Mouse (Mus musculus) heart, embryonic 12.5 days (tissue): Measurements from ENCODE around the gene Tns1. TPM values are rescaled to one million over a fixed set of nuclear protein-coding genes. Genes with fewer than 3 reads are reported as not detected.

Experiments
- ATAC-seq: fragments of 200-750 bp; cut with Nextera tagmentation; 2 replicates; pipeline ENCODE4 v1.8.0; 2017; ENCODE audit warnings: moderate TSS enrichment, moderate library complexity; ENCODE audit not compliant: insufficient number of reproducible peaks, low FRiP score
- H3K27ac ChIP-seq: fragments of 300-500 bp; sonication (generic); 2 replicates; pipeline ENCODE4 v1.5.1; 2016; ENCODE audit warnings: mild to moderate bottlenecking, moderate library complexity; ENCODE audit not compliant: poor library complexity, severe bottlenecking
- H3K27me3 ChIP-seq: fragments of 300-500 bp; sonication (generic); replicated peaks from 2 replicates; pipeline ENCODE4 v1.6.1; 2016; ENCODE audit warnings: mild to moderate bottlenecking, moderate library complexity
- H3K36me3 ChIP-seq: fragments of 300-500 bp; sonication (generic); 2 replicates; pipeline ENCODE4 v1.6.1; 2016; ENCODE audit warnings: mild to moderate bottlenecking, moderate library complexity
- H3K4me1 ChIP-seq: fragments of 300-500 bp; sonication (generic); replicated peaks from 2 replicates; pipeline ENCODE4 v1.6.1; 2016; ENCODE audit warnings: mild to moderate bottlenecking
- H3K4me2 ChIP-seq: fragments of 300-500 bp; sonication (generic); 2 replicates; pipeline ENCODE4 v1.6.1; 2016; ENCODE audit warnings: mild to moderate bottlenecking, moderate library complexity
- H3K4me3 ChIP-seq: fragments of 300-500 bp; sonication (generic); 2 replicates; pipeline ENCODE4 v1.5.1; 2016; ENCODE audit warnings: mild to moderate bottlenecking
- H3K9ac ChIP-seq: fragments of 300-500 bp; sonication (generic); 2 replicates; pipeline ENCODE4 v1.6.1; 2016; ENCODE audit warnings: mild to moderate bottlenecking, moderate library complexity
- H3K9me3 ChIP-seq: fragments of 300-500 bp; sonication (generic); replicated peaks from 2 replicates; pipeline ENCODE4 v1.6.1; 2016; ENCODE audit warnings: mild to moderate bottlenecking, moderate library complexity
- WGBS: fragments of 180-500 bp; shearing (Covaris S2); methylation state at CpG from one replicate; pipeline ENCODE4 v1.1.7; 2016; 5-methylcytosine and 5-hydroxymethylcytosine counted together
- polyA plus RNA-seq: library from polyadenylated mRNA; unstranded; fragments of >200 nt; fragmentation: Nextera tagmentation; extraction: Ambion mirVana; gene quantifications from 2 replicates; pipeline ENCODE4 v1.2.1, GENCODE M21; 2016

The Tns1 gene
- polyA plus RNA-seq, 1 experiment from 2014 or later, result 115 TPM

- peak; percentile 78 for ATAC-seq
- Histone ChIP-seq H3K27ac (peak overlapping the region; percentile 92), H3K27me3 (no peaks in the 10 kb centered on the region; the same call in 1 of the 2 replicates), H3K4me1 (peaks cover 99% of the 10 kb centered on the region), H3K4me2 (peak overlapping the region; percentile 40), H3K36me3 (peaks cover 54% of the 10 kb centered on the region), H3K9ac (peak overlapping the region; percentile 59; the same call in 1 of the 2 replicates), H3K9me3 (no peaks in the 10 kb centered on the region), H3K4me3 (no peak overlapping the region)
- 13% methylated on average over 4 of the region's 4 CpGs for WGBS
Measured at GRCm38 (mm10) chr1:73955259-73955842, 168.9 kb downstream of the Tns1 start.

GRCm38 (mm10) chr1:73954614-73955013 lies 169.6 kb downstream of the Tns1 start:
- Histone ChIP-seq H3K4me2 (peak overlapping the region; percentile 40), H3K4me1 (peaks cover 99% of the 10 kb centered on the region), H3K27me3 (no peaks in the 10 kb centered on the region; the same call in 1 of the 2 replicates), H3K27ac (peak overlapping the region; percentile 92), H3K36me3 (peaks cover 60% of the 10 kb centered on the region), H3K9me3 (no peaks in the 10 kb centered on the region), H3K9ac (0 out of 2 replicates have a peak overlapping the region, but pooled peaks have one; percentile 58), H3K4me3 (no peak overlapping the region)
- WGBS, result 31% methylated on average over 4 of the region's 4 CpGs
- ATAC-seq, result peak; percentile 37; the same call in 1 of the 2 replicates

GRCm38 (mm10) chr1:73954015-73954408 lies 170.2 kb downstream of the Tns1 start:
- Histone ChIP-seq H3K9ac (no peak overlapping the region; the same call in 1 of the 2 replicates), H3K9me3 (no peaks in the 10 kb centered on the region), H3K27me3 (no peaks in the 10 kb centered on the region; the same call in 1 of the 2 replicates), H3K4me1 (peaks cover 99% of the 10 kb centered on the region), H3K4me3 (no peak overlapping the region), H3K4me2 (no peak overlapping the region), H3K27ac (no peak overlapping the region), H3K36me3 (peaks cover 57% of the 10 kb centered on the region)
- ATAC-seq, result no peak
- WGBS, result 87% methylated on average over 6 of the region's 6 CpGs

- H3K27ac ChIP-seq, result no peak overlapping the region
Measured at GRCm38 (mm10) chr1:73953317-73954014, 170.8 kb downstream of the Tns1 start.

GRCm38 (mm10) chr1:73952598-73952997 lies 171.7 kb downstream of the Tns1 start:
- no peak overlapping the region for H3K4me3 ChIP-seq
- no peaks in the 10 kb centered on the region; the same call in 1 of the 2 replicates for H3K27me3 ChIP-seq
- H3K36me3 ChIP-seq, result peaks cover 52% of the 10 kb centered on the region
- H3K27ac ChIP-seq, result no peak overlapping the region
- no peak for ATAC-seq
- H3K4me2 ChIP-seq, result no peak overlapping the region
- 84% methylated on average over 10 of the region's 10 CpGs for WGBS
- peak overlapping the region; percentile 11; the same call in 1 of the 2 replicates for H3K9ac ChIP-seq
- no peaks in the 10 kb centered on the region for H3K9me3 ChIP-seq
- peaks cover 97% of the 10 kb centered on the region for H3K4me1 ChIP-seq

More at GRCm38 (mm10) chr1:73953317-73954014, 170.8 kb downstream of the Tns1 start:
- H3K27me3 ChIP-seq, result no peaks in the 10 kb centered on the region; the same call in 1 of the 2 replicates
- no peak for ATAC-seq
- no peak overlapping the region for H3K4me2 ChIP-seq
- WGBS, result 83% methylated on average over 20 of the region's 20 CpGs
- peak overlapping the region; percentile 11; the same call in 1 of the 2 replicates for H3K9ac ChIP-seq
- H3K4me3 ChIP-seq, result no peak overlapping the region
- H3K36me3 ChIP-seq, result peaks cover 55% of the 10 kb centered on the region
- H3K9me3 ChIP-seq, result no peaks in the 10 kb centered on the region
- peaks cover 97% of the 10 kb centered on the region for H3K4me1 ChIP-seq

GRCm38 (mm10) chr1:73951178-73951577 lies 173.1 kb downstream of the Tns1 start:
- peaks cover 96% of the 10 kb centered on the region for H3K4me1 ChIP-seq
- H3K27me3 ChIP-seq, result no peaks in the 10 kb centered on the region; the same call in 1 of the 2 replicates
- no peak overlapping the region for H3K4me3 ChIP-seq
- no peak overlapping the region for H3K4me2 ChIP-seq
- H3K36me3 ChIP-seq, result peaks cover 59% of the 10 kb centered on the region
- H3K9me3 ChIP-seq, result no peaks in the 10 kb centered on the region
- 92% methylated on average over 3 of the region's 3 CpGs for WGBS
- no peak for ATAC-seq
- no peak overlapping the region for H3K9ac ChIP-seq
- no peak overlapping the region for H3K27ac ChIP-seq

- no peaks in the 10 kb centered on the region for H3K9me3 ChIP-seq
- ATAC-seq, result peak; percentile 76
- WGBS, result 14% methylated on average over 5 of the region's 5 CpGs
- peaks cover 96% of the 10 kb centered on the region for H3K4me1 ChIP-seq
- H3K9ac ChIP-seq, result no peak overlapping the region
- H3K27ac ChIP-seq, result peak overlapping the region; percentile 70
- H3K27me3 ChIP-seq, result no peaks in the 10 kb centered on the region; the same call in 1 of the 2 replicates
- peak overlapping the region; percentile 25; the same call in 1 of the 2 replicates for H3K4me2 ChIP-seq
- H3K36me3 ChIP-seq, result peaks cover 64% of the 10 kb centered on the region
- no peak overlapping the region for H3K4me3 ChIP-seq
Measured at GRCm38 (mm10) chr1:73948757-73949156, 175.5 kb downstream of the Tns1 start.

GRCm38 (mm10) chr1:73947525-73948304 lies 176.5 kb downstream of the Tns1 start:
- no peaks in the 10 kb centered on the region for H3K9me3 ChIP-seq
- peaks cover 64% of the 10 kb centered on the region for H3K36me3 ChIP-seq
- H3K4me3 ChIP-seq, result no peak overlapping the region
- H3K9ac ChIP-seq, result no peak overlapping the region
- no peak overlapping the region for H3K4me2 ChIP-seq
- H3K4me1 ChIP-seq, result peaks cover 96% of the 10 kb centered on the region
- H3K27ac ChIP-seq, result peak overlapping the region; percentile 70
- 68% methylated on average over 15 of the region's 15 CpGs for WGBS
- H3K27me3 ChIP-seq, result no peaks in the 10 kb centered on the region; the same call in 1 of the 2 replicates
- ATAC-seq, result no peak

GRCm38 (mm10) chr1:73946701-73947100 lies 177.5 kb downstream of the Tns1 start:
- H3K4me3 ChIP-seq, result no peak overlapping the region
- peaks cover 96% of the 10 kb centered on the region for H3K4me1 ChIP-seq
- ATAC-seq, result no peak
- WGBS, result 80% methylated on average over 7 of the region's 7 CpGs
- no peak overlapping the region for H3K27ac ChIP-seq
- H3K36me3 ChIP-seq, result peaks cover 64% of the 10 kb centered on the region
- no peak overlapping the region for H3K9ac ChIP-seq
- H3K4me2 ChIP-seq, result no peak overlapping the region
- no peaks in the 10 kb centered on the region for H3K9me3 ChIP-seq
- H3K27me3 ChIP-seq, result no peaks in the 10 kb centered on the region

GRCm38 (mm10) chr1:73944393-73944792 lies 179.9 kb downstream of the Tns1 start:
- Histone ChIP-seq H3K27me3 (no peaks in the 10 kb centered on the region), H3K4me2 (no peak overlapping the region), H3K9ac (no peak overlapping the region), H3K27ac (peak overlapping the region; percentile 49), H3K4me1 (peaks cover 90% of the 10 kb centered on the region), H3K36me3 (peaks cover 64% of the 10 kb centered on the region), H3K9me3 (no peaks in the 10 kb centered on the region), H3K4me3 (no peak overlapping the region)
- no peak for ATAC-seq
- WGBS, result 58% methylated on average over 3 of the region's 3 CpGs
